Mouse (Mus musculus): ENCODE measurements around the gene Adamts7. TPM values are rescaled to one million over a fixed set of nuclear protein-coding genes. Genes with fewer than 3 reads are reported as not detected.

The Adamts7 gene
- polyA plus RNA-seq, 1 experiment from 2014 or later = 15.2 TPM

GRCm38 (mm10) chr9:90171421-90171820 lies 8.6 kb downstream of the Adamts7 start:
- no peak overlapping the region for H3K9ac ChIP-seq (ENCODE audit: low read length)
- ATAC-seq (ENCODE audit: insufficient read depth, low FRiP score) = no peak

GRCm38 (mm10) chr9:90172528-90173321 lies 9.9 kb downstream of the Adamts7 start:
- H3K4me1 ChIP-seq (ENCODE audit: control insufficient read depth, insufficient read depth, low read length) = no peaks in the 10 kb centered on the region
- 78% methylated on average over 8 of the region's 8 CpGs for WGBS
- ATAC-seq (ENCODE audit: insufficient read depth, low FRiP score) = no peak

More at GRCm38 (mm10) chr9:90171421-90171820, 8.6 kb downstream of the Adamts7 start:
- WGBS = 94% methylated on average over 19 of the region's 19 CpGs
- no peaks in the 10 kb centered on the region for H3K9me3 ChIP-seq (replicated peaks; ENCODE audit: control insufficient read depth, low read length)
- no peak overlapping the region for H3K4me3 ChIP-seq (replicated peaks; ENCODE audit: low read length)
- no peak overlapping the region for H3K4me2 ChIP-seq (ENCODE audit: low read depth, low read length)
- H3K4me1 ChIP-seq (ENCODE audit: control insufficient read depth, insufficient read depth, low read length) = no peaks in the 10 kb centered on the region
- H3K36me3 ChIP-seq (ENCODE audit: control insufficient read depth, insufficient read depth, low read length) = peaks cover 3% of the 10 kb centered on the region; the same call in 1 of the 2 replicates
- no peak overlapping the region for H3K27ac ChIP-seq (ENCODE audit: low read length)
- no peaks in the 10 kb centered on the region for H3K27me3 ChIP-seq (ENCODE audit: control insufficient read depth, insufficient read depth, low read length)

GRCm38 (mm10) chr9:90173330-90173729 lies 10.5 kb downstream of the Adamts7 start:
- H3K4me3 ChIP-seq (replicated peaks; ENCODE audit: low read length) = no peak overlapping the region
- peaks cover 3% of the 10 kb centered on the region; the same call in 1 of the 2 replicates for H3K36me3 ChIP-seq (ENCODE audit: control insufficient read depth, insufficient read depth, low read length)
- no peaks in the 10 kb centered on the region for H3K27me3 ChIP-seq (ENCODE audit: control insufficient read depth, insufficient read depth, low read length)
- H3K9me3 ChIP-seq (replicated peaks; ENCODE audit: control insufficient read depth, low read length) = no peaks in the 10 kb centered on the region
- WGBS = 57% methylated on average over 3 of the region's 3 CpGs
- ATAC-seq (ENCODE audit: insufficient read depth, low FRiP score) = peak; percentile 70; the same call in 1 of the 2 replicates
- no peaks in the 10 kb centered on the region for H3K4me1 ChIP-seq (ENCODE audit: control insufficient read depth, insufficient read depth, low read length)
- no peak overlapping the region for H3K9ac ChIP-seq (ENCODE audit: low read length)
- H3K4me2 ChIP-seq (ENCODE audit: low read depth, low read length) = no peak overlapping the region
- H3K27ac ChIP-seq (ENCODE audit: low read length) = no peak overlapping the region

More at GRCm38 (mm10) chr9:90172528-90173321, 9.9 kb downstream of the Adamts7 start:
- Histone ChIP-seq H3K4me3 (replicated peaks; ENCODE audit: low read length) (no peak overlapping the region), H3K27me3 (ENCODE audit: control insufficient read depth, insufficient read depth, low read length) (no peaks in the 10 kb centered on the region), H3K4me2 (ENCODE audit: low read depth, low read length) (no peak overlapping the region), H3K9ac (ENCODE audit: low read length) (no peak overlapping the region), H3K27ac (ENCODE audit: low read length) (no peak overlapping the region), H3K36me3 (ENCODE audit: control insufficient read depth, insufficient read depth, low read length) (peaks cover 3% of the 10 kb centered on the region; the same call in 1 of the 2 replicates), H3K9me3 (replicated peaks; ENCODE audit: control insufficient read depth, low read length) (no peaks in the 10 kb centered on the region)

GRCm38 (mm10) chr9:90179409-90179808 lies 16.5 kb downstream of the Adamts7 start:
- H3K4me3 ChIP-seq (replicated peaks; ENCODE audit: low read length) = no peak overlapping the region
- H3K36me3 ChIP-seq (ENCODE audit: control insufficient read depth, insufficient read depth, low read length) = no peaks in the 10 kb centered on the region
- peaks cover 10% of the 10 kb centered on the region for H3K4me1 ChIP-seq (ENCODE audit: control insufficient read depth, insufficient read depth, low read length)
- ATAC-seq (ENCODE audit: insufficient read depth, low FRiP score) = no peak
- no peak overlapping the region for H3K27ac ChIP-seq (ENCODE audit: low read length)
- no peaks in the 10 kb centered on the region for H3K27me3 ChIP-seq (ENCODE audit: control insufficient read depth, insufficient read depth, low read length)
- 86% methylated on average over 5 of the region's 5 CpGs for whole genome bisulfite sequencing
- no peak overlapping the region for H3K4me2 ChIP-seq (ENCODE audit: low read depth, low read length)
- H3K9ac ChIP-seq (ENCODE audit: low read length) = no peak overlapping the region
- no peaks in the 10 kb centered on the region for H3K9me3 ChIP-seq (replicated peaks; ENCODE audit: control insufficient read depth, low read length)

- Histone ChIP-seq H3K27ac (ENCODE audit: low read length) (no peak overlapping the region), H3K9ac (ENCODE audit: low read length) (no peak overlapping the region)
- WGBS = 74% methylated on average over 6 of the region's 6 CpGs
These were observed 19.0 kb downstream of the Adamts7 start for GRCm38 (mm10) chr9:90181656-90182388.

GRCm38 (mm10) chr9:90182636-90183421 lies 20.0 kb downstream of the Adamts7 start:
- H3K36me3 ChIP-seq (ENCODE audit: control insufficient read depth, insufficient read depth, low read length) = no peaks in the 10 kb centered on the region
- ATAC-seq (ENCODE audit: insufficient read depth, low FRiP score) = peak; percentile 59; the same call in 1 of the 2 replicates
- peak overlapping the region; percentile 13; the same call in 1 of the 2 replicates for H3K9ac ChIP-seq (ENCODE audit: low read length)
- WGBS = 54% methylated on average over 18 of the region's 18 CpGs
- H3K4me1 ChIP-seq (ENCODE audit: control insufficient read depth, insufficient read depth, low read length) = peaks cover 15% of the 10 kb centered on the region
- H3K4me2 ChIP-seq (ENCODE audit: low read depth, low read length) = 0 out of 2 replicates have a peak overlapping the region, but pooled peaks have one; percentile 13
- H3K4me3 ChIP-seq (replicated peaks; ENCODE audit: low read length) = no peak overlapping the region
- H3K27me3 ChIP-seq (ENCODE audit: control insufficient read depth, insufficient read depth, low read length) = no peaks in the 10 kb centered on the region
- H3K27ac ChIP-seq (ENCODE audit: low read length) = peak overlapping the region; percentile 30; the same call in 1 of the 2 replicates
- H3K9me3 ChIP-seq (replicated peaks; ENCODE audit: control insufficient read depth, low read length) = no peaks in the 10 kb centered on the region

More at GRCm38 (mm10) chr9:90181656-90182388, 19.0 kb downstream of the Adamts7 start:
- ATAC-seq (ENCODE audit: insufficient read depth, low FRiP score) = no peak
- Histone ChIP-seq H3K9me3 (replicated peaks; ENCODE audit: control insufficient read depth, low read length) (no peaks in the 10 kb centered on the region), H3K27me3 (ENCODE audit: control insufficient read depth, insufficient read depth, low read length) (no peaks in the 10 kb centered on the region), H3K4me2 (ENCODE audit: low read depth, low read length) (no peak overlapping the region), H3K36me3 (ENCODE audit: control insufficient read depth, insufficient read depth, low read length) (no peaks in the 10 kb centered on the region), H3K4me3 (replicated peaks; ENCODE audit: low read length) (no peak overlapping the region), H3K4me1 (ENCODE audit: control insufficient read depth, insufficient read depth, low read length) (peaks cover 15% of the 10 kb centered on the region)

GRCm38 (mm10) chr9:90183550-90183949 lies 20.7 kb downstream of the Adamts7 start:
- Histone ChIP-seq H3K9me3 (replicated peaks; ENCODE audit: control insufficient read depth, low read length) (no peaks in the 10 kb centered on the region), H3K27me3 (ENCODE audit: control insufficient read depth, insufficient read depth, low read length) (no peaks in the 10 kb centered on the region), H3K4me3 (replicated peaks; ENCODE audit: low read length) (no peak overlapping the region), H3K4me2 (ENCODE audit: low read depth, low read length) (no peak overlapping the region), H3K9ac (ENCODE audit: low read length) (no peak overlapping the region), H3K4me1 (ENCODE audit: control insufficient read depth, insufficient read depth, low read length) (peaks cover 15% of the 10 kb centered on the region), H3K36me3 (ENCODE audit: control insufficient read depth, insufficient read depth, low read length) (no peaks in the 10 kb centered on the region), H3K27ac (ENCODE audit: low read length) (peak overlapping the region; percentile 30)
- no peak; the same call in 1 of the 2 replicates for ATAC-seq (ENCODE audit: insufficient read depth, low FRiP score)
- WGBS = 62% methylated on average over 3 of the region's 3 CpGs

GRCm38 (mm10) chr9:90184116-90184515 lies 21.2 kb downstream of the Adamts7 start:
- Histone ChIP-seq H3K27me3 (ENCODE audit: control insufficient read depth, insufficient read depth, low read length) (no peaks in the 10 kb centered on the region), H3K4me3 (replicated peaks; ENCODE audit: low read length) (no peak overlapping the region), H3K9ac (ENCODE audit: low read length) (no peak overlapping the region), H3K4me1 (ENCODE audit: control insufficient read depth, insufficient read depth, low read length) (peaks cover 15% of the 10 kb centered on the region), H3K9me3 (replicated peaks; ENCODE audit: control insufficient read depth, low read length) (no peaks in the 10 kb centered on the region), H3K27ac (ENCODE audit: low read length) (no peak overlapping the region), H3K4me2 (ENCODE audit: low read depth, low read length) (no peak overlapping the region), H3K36me3 (ENCODE audit: control insufficient read depth, insufficient read depth, low read length) (no peaks in the 10 kb centered on the region)
- 44% methylated on average over 8 of the region's 8 CpGs for WGBS
- ATAC-seq (ENCODE audit: insufficient read depth, low FRiP score) = peak; percentile 34

Data from stomach, embryonic 16.5 days (tissue).